Comparison of ENCODE assay signal across 14 mouse cellular contexts in the genomic region with DNA sequence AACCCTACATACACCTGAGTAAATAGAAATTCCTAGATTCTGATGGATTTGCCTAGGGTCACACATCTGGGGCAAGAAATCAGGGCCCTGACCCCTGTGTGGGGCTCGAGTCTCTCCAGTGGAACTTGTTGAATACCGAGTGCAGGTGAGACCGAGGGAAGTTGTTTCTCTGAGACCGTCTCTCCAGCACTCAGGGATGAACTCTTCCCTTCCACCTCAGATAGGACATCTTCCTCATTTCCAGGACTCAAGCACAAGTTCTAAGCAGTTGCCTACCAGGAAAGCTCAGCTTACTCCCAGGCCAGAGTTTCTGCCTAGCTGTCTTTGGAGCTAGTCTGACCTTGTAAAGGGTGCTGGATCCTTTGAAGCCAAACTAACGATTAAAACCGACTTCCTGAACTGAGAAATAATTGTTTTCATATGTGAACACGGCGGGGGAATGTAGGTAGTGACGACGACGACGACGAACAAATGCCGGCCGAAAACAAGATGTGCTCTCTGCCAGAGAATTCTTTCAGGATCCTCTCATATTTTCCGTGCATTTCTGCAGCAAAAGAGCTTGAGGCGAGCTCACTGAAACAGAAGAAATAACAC.
A peak's percentile ranks its signal among the peaks of the same experiment; 100 is the strongest.
DNase-seq lines count a peak whose midpoint lies in the region; ATAC-seq lines count a peak whose summit lies in the region.
"Had no signal": no experiment of that assay in that cellular context is flagged by ENCODE, and none has a peak within 500 bp of the region (broad histone marks: within the 10 kb centered on the region; RNA-seq: fewer than 3 reads in every experiment).

No protein-coding gene starts in this region.

- H3K9me3 ChIP-seq in neural tube, embryonic 11.5 days (ENCODE audit: control insufficient read depth, low read length): no peaks in the 10 kb centered on the region

- 48% methylated on average over 17 of the region's 17 CpGs for whole genome bisulfite sequencing in neural tube, embryonic 11.5 days

- H3K4me2 ChIP-seq in neural tube, embryonic 11.5 days (ENCODE audit: low read depth): no peak overlapping the region

- peaks cover 6% of the 10 kb centered on the region; the same call in 1 of the 2 replicates for H3K4me1 ChIP-seq in neural tube, embryonic 11.5 days (ENCODE audit: control insufficient read depth, insufficient read depth, low read length)

- no peak overlapping the region for H3K9ac ChIP-seq in neural tube, embryonic 11.5 days (ENCODE audit: low read length)

- H3K27ac ChIP-seq in neural tube, embryonic 11.5 days (ENCODE audit: low read depth, low read length): 0 out of 2 replicates have a peak overlapping the region, but pooled peaks have one; percentile 34

- intact Hi-C loops in heart, postnatal 14 days (cut with DNase I): loop anchor here (2.0 kb wide), 1 partner anchor 13 kb away; no protein-coding TSS in a partner anchor

- H3K27me3 ChIP-seq in neural tube, embryonic 11.5 days (ENCODE audit: control insufficient read depth, insufficient read depth, low read length): no peaks in the 10 kb centered on the region

- ATAC-seq in neural tube, embryonic 11.5 days (ENCODE audit: insufficient read depth, low FRiP score, low TSS enrichment): no peak
- ATAC-seq in erythroid progenitor cell, adult 5-6 weeks (replicated peaks; ENCODE audit: low FRiP score, poor library complexity, severe bottlenecking): no peak
- ATAC-seq: forebrain, embryonic 14.5 days had no signal

- no peaks in the 10 kb centered on the region for H3K36me3 ChIP-seq in neural tube, embryonic 11.5 days (ENCODE audit: control insufficient read depth, insufficient read depth, low read length)

- peak; percentile 14 for DNase-seq in heart, adult 8-10 months (ENCODE audit: low spot score)
- DNase-seq in heart, postnatal 14 days: no peak
- DNase-seq in neural tube, embryonic 11.5 days (ENCODE audit: low spot score): no peak
- DNase-seq in neural tube, embryonic 10.5 days (ENCODE audit: extremely low spot score, low spot score): no peak
- DNase-seq in forelimb bud, embryonic 11.5 days (ENCODE audit: low read depth, low spot score): peak; percentile 83
- DNase-seq in mesoderm, embryonic 11.5 days (ENCODE audit: low read depth, low spot score): peak; percentile 57
- no peak for DNase-seq in right cerebral cortex, postnatal 4 days
- DNase-seq: cerebellum, postnatal 10 days; gastrocnemius, postnatal 36 days; kidney, adult 8-10 months; lung, adult 18-20 months; thymus, postnatal 36 days had no signal

- H3K4me3 ChIP-seq in neural tube, embryonic 11.5 days (ENCODE audit: low read depth, low read length): no peak overlapping the region

Comparison
In these comparisons a context has a peak if more than half of its experiments do, and no peak if none do; other contexts are left out.
1. DNase-seq: peak in heart, adult 8-10 months (single experiment), forelimb bud, embryonic 11.5 days (single experiment) and mesoderm, embryonic 11.5 days (single experiment); none in heart, postnatal 14 days (0 of 2), neural tube, embryonic 11.5 days (single experiment), neural tube, embryonic 10.5 days (single experiment) and right cerebral cortex, postnatal 4 days (single experiment).